ENCODE assay signal across 8 mouse cellular contexts in the genomic region with DNA sequence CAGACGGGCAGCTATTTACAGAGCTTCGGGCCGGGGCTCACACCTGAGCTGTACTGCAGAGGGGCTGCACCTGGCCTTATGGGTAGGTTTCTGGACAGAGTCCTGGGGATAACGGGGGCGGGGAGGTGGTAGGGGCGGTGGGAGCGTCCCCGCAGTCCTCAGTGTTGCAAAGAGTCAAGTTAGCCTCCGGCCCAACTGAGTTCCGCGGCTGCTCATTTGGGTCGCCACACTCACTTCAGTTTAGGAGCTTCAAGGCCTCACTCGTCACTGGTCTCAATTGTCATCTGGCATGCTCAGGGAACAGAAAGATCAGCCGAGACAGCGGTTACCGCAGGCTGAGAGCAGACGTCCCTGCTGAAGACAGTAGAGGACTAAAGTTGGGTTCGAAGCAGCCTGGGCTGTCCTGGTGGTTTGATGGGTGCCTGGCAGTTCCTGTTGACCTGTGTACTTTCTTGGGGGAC.
DNase-seq lines count a peak whose midpoint lies in the region; ATAC-seq and TF ChIP-seq lines count a peak whose summit lies in the region.

No protein-coding gene starts in this region.

- TF ChIP-seq CTCF in forebrain, postnatal 0 days (IDR thresholded peaks at IDR 0.05; ENCODE audit: low read depth): no peak
- no peak for TF ChIP-seq CTCF in liver, postnatal 0 days (IDR thresholded peaks at IDR 0.05; ENCODE audit: low read depth)
- TF ChIP-seq CTCF in stomach, postnatal 0 days (IDR thresholded peaks at IDR 0.05; ENCODE audit: low read depth): no peak

- no peaks in the 10 kb centered on the region for H3K27me3 ChIP-seq in heart, embryonic 13.5 days (replicated peaks)
- H3K27me3 ChIP-seq in forebrain, postnatal 0 days (ENCODE audit: insufficient read depth, low read length): no peaks in the 10 kb centered on the region
- H3K27me3 ChIP-seq in liver, postnatal 0 days (ENCODE audit: insufficient read depth, low read length): no peaks in the 10 kb centered on the region
- H3K27me3 ChIP-seq in stomach, postnatal 0 days (ENCODE audit: control insufficient read depth, insufficient read depth, low read length): no peaks in the 10 kb centered on the region

- peak; percentile 14; the same call in 1 of the 2 replicates for ATAC-seq in heart, embryonic 13.5 days (ENCODE audit: extremely low read depth, insufficient number of reproducible peaks, low FRiP score, low TSS enrichment)
- no peak for ATAC-seq in forebrain, postnatal 0 days
- peak; percentile 10; the same call in 1 of the 2 replicates for ATAC-seq in liver, postnatal 0 days
- ATAC-seq in stomach, postnatal 0 days (ENCODE audit: low FRiP score, low TSS enrichment): 0 out of 2 replicates have a peak, but pooled peaks have one; percentile 14

- peak overlapping the region; percentile 93 for H3K27ac ChIP-seq in heart, embryonic 13.5 days (replicated peaks)
- H3K27ac ChIP-seq in forebrain, postnatal 0 days (ENCODE audit: low read depth, low read length): peak overlapping the region; percentile 54
- peak overlapping the region; percentile 93 for H3K27ac ChIP-seq in liver, postnatal 0 days (ENCODE audit: low read depth)
- H3K27ac ChIP-seq in stomach, postnatal 0 days (replicated peaks): peak overlapping the region; percentile 85

- H3K4me2 ChIP-seq in heart, embryonic 13.5 days: peak overlapping the region; percentile 83
- peak overlapping the region; percentile 62 for H3K4me2 ChIP-seq in forebrain, postnatal 0 days (ENCODE audit: low read depth)
- peak overlapping the region; percentile 96 for H3K4me2 ChIP-seq in liver, postnatal 0 days (ENCODE audit: low read depth, low read length)
- peak overlapping the region; percentile 90 for H3K4me2 ChIP-seq in stomach, postnatal 0 days (replicated peaks; ENCODE audit: low read depth)

- no peak for TF ChIP-seq EP300 in liver, postnatal 0 days (IDR thresholded peaks at IDR 0.05; ENCODE audit: low read depth)
- TF ChIP-seq EP300 in stomach, postnatal 0 days (optimal IDR thresholded peaks at IDR 0.05): no peak

- intact Hi-C loops in heart, postnatal 36 days (cut with DNase I): no loop called here

- no peaks in the 10 kb centered on the region for H3K9me3 ChIP-seq in heart, embryonic 13.5 days
- H3K9me3 ChIP-seq in forebrain, postnatal 0 days (ENCODE audit: low read length): no peaks in the 10 kb centered on the region
- no peaks in the 10 kb centered on the region for H3K9me3 ChIP-seq in liver, postnatal 0 days (ENCODE audit: low read length)
- H3K9me3 ChIP-seq in stomach, postnatal 0 days (ENCODE audit: control insufficient read depth, low read length): no peaks in the 10 kb centered on the region

- 1% methylated on average over 18 of the region's 18 CpGs for WGBS in heart, embryonic 13.5 days
- WGBS in forebrain, postnatal 0 days: 4% methylated on average over 16 of the region's 18 CpGs
- 7% methylated on average over 15 of the region's 18 CpGs for WGBS in liver, postnatal 0 days (ENCODE audit: insufficient replicate concordance)
- WGBS in stomach, postnatal 0 days: 9% methylated on average over 17 of the region's 18 CpGs

- H3K4me3 ChIP-seq in heart, embryonic 13.5 days: peak overlapping the region; percentile 61
- H3K4me3 ChIP-seq in forebrain, postnatal 0 days (ENCODE audit: low read depth, low read length): peak overlapping the region; percentile 37
- peak overlapping the region; percentile 67 for H3K4me3 ChIP-seq in liver, postnatal 0 days (ENCODE audit: low read depth, low read length)
- peak overlapping the region; percentile 51 for H3K4me3 ChIP-seq in stomach, postnatal 0 days (ENCODE audit: low read depth, low read length)

- peak overlapping the region; percentile 87 for H3K9ac ChIP-seq in heart, embryonic 13.5 days
- peak overlapping the region; percentile 41 for H3K9ac ChIP-seq in forebrain, postnatal 0 days
- peak overlapping the region; percentile 77 for H3K9ac ChIP-seq in liver, postnatal 0 days (replicated peaks)
- peak overlapping the region; percentile 70 for H3K9ac ChIP-seq in stomach, postnatal 0 days (ENCODE audit: low read length)

- H3K4me1 ChIP-seq in heart, embryonic 13.5 days: peaks cover 77% of the 10 kb centered on the region
- peaks cover 32% of the 10 kb centered on the region for H3K4me1 ChIP-seq in forebrain, postnatal 0 days (ENCODE audit: insufficient read depth)
- H3K4me1 ChIP-seq in liver, postnatal 0 days (ENCODE audit: insufficient read depth): peaks cover 44% of the 10 kb centered on the region
- H3K4me1 ChIP-seq in stomach, postnatal 0 days (replicated peaks; ENCODE audit: control insufficient read depth, insufficient read depth): no peaks in the 10 kb centered on the region; the same call in 1 of the 2 replicates

- no peak for DNase-seq in heart, postnatal 36 days
- peak; percentile 56 for DNase-seq in T-cell, adult 2 months (ENCODE audit: low spot score)
- DNase-seq in forebrain, postnatal 0 days: peak; percentile 44
- DNase-seq in liver, postnatal 0 days: no peak
- no peak for DNase-seq in stomach, postnatal 0 days (ENCODE audit: low spot score)
- no peak for DNase-seq in cerebellum, postnatal 36 days
- DNase-seq in layer of hippocampus, adult 8-10 months (ENCODE audit: low spot score in 2 of 2): no peak

- H3K36me3 ChIP-seq in heart, embryonic 13.5 days: peaks cover 40% of the 10 kb centered on the region
- peaks cover 21% of the 10 kb centered on the region for H3K36me3 ChIP-seq in forebrain, postnatal 0 days (ENCODE audit: insufficient read depth)
- H3K36me3 ChIP-seq in liver, postnatal 0 days (replicated peaks; ENCODE audit: insufficient read depth, low read length): peaks cover 9% of the 10 kb centered on the region; the same call in 1 of the 2 replicates
- H3K36me3 ChIP-seq in stomach, postnatal 0 days (ENCODE audit: control insufficient read depth, insufficient read depth, low read length): peaks cover 9% of the 10 kb centered on the region; the same call in 1 of the 2 replicates

Comparison
In these comparisons a context has a peak if more than half of its experiments do, and no peak if none do; other contexts are left out.
1. DNase-seq: peak in T-cell, adult 2 months (single experiment) and forebrain, postnatal 0 days (single experiment); none in heart, postnatal 36 days (0 of 2), liver, postnatal 0 days (single experiment), stomach, postnatal 0 days (single experiment), cerebellum, postnatal 36 days (0 of 2) and layer of hippocampus, adult 8-10 months (0 of 2).
2. Peak in every context shown above with its lines, with median percentiles within 50 percentile points of each other: H3K27ac ChIP-seq, H3K4me2 ChIP-seq, H3K4me3 ChIP-seq and H3K9ac ChIP-seq.